Mouse (Mus musculus) liver, embryonic 14.5 days (tissue): ENCODE data around the gene Olfr1475.

ENCODE experiments used
- CTCF ChIP-seq: IDR thresholded peaks from 2 replicates; pipeline ENCODE4 v1.5.1; 2016; ENCODE audit warnings: antibody characterized with exemption, low read depth, control low read depth
- EP300 ChIP-seq: IDR thresholded peaks from 2 replicates; pipeline ENCODE4 v1.6.1; 2016; ENCODE audit warnings: antibody characterized with exemption, low read depth

- TF ChIP-seq CTCF = no peak
- TF ChIP-seq EP300 = no peak
Observed at GRCm38 (mm10) chr19:13527613-13528012, 47.6 kb upstream of the Olfr1475 start, which contains the start of gene Olfr1480.
